Mouse (Mus musculus): ENCODE measurements around the gene Sorcs1.

Sorcs1 gene

DNA sequence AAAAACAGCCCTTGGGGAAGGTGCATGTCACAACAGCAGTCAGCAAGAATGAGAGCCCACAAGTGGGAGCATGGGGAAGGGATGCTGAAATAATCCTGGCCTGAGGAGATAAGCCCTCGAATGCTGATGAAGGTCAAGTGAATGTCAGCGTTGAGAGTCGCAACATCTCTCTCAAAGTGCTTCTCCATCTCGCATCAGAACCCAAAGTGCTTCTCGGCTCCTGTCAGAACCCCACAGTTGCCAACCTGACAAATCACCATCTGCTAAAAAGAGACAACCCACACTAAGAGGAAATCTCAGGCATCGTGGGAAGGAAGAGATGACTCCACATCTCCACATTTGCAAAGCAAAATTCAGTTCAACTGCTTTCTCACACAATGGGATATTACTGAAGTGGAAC is 119.7 kb downstream of the Sorcs1 start:
- DNase-seq, result no peak

GRCm38 (mm10) chr19:50534031-50534430 is 144.4 kb downstream of the Sorcs1 start:
- DNase-seq, result no peak

- DNase-seq, result no peak
Measured at GRCm38 (mm10) chr19:50527835-50528234, 150.6 kb downstream of the Sorcs1 start.

- no peak for DNase-seq
Measured at GRCm38 (mm10) chr19:50526094-50526493, 152.4 kb downstream of the Sorcs1 start.

- no peak for DNase-seq
Measured at GRCm38 (mm10) chr19:50521943-50522342, 156.5 kb downstream of the Sorcs1 start.

DNA sequence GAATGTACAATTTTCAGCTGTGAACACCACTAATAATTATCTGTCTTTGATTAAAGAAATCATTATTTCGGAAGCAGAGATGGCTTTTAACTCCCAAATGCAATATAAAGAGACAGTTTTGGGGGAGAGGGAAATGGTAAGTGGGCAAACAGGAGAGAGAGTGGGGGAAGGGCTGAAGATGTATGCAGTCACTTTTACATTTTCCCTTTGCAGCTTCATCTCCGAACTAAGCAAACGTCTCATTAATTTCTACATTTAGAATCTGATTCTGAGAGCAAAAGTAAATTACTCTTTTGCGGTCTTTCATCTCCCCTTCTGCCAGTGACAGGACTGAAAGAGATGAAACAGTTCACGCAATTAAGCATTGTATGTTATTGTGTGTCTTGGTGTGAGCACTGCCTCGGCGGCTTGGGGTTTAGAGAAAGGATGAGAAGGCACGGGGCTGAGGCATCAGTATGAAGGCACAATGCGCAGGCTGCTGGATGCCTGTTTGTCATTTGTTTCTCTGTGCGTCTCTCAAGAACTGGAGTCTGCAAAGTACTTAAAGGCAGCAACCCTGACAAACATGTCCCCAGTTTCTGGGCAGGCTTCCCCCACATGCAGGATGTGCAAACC is 163.3 kb downstream of the Sorcs1 start:
- DNase-seq, result no peak

GRCm38 (mm10) chr19:50514309-50514830 is 164.1 kb downstream of the Sorcs1 start:
- no peak for DNase-seq

DNA sequence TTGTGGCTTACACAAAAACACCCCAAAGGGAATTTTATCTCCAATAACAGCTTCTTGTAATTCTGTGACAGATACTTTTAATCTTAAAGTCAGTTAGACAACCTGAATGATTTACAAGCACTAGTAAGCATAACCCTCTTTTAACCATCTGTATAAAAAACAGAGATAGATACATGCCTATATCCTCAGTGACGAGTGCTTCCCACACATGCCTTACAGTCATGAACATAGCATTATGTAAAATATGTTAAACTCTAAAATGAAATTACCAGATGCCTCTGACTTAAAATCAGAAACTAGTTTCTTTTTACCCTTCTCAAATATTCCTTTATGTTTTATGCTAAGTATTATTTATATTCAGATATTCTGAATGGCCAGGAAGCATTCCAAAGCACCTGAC is 175.6 kb downstream of the Sorcs1 start:
- DNase-seq, result no peak

- no peak for DNase-seq
Measured at GRCm38 (mm10) chr19:50491121-50491520, 187.3 kb downstream of the Sorcs1 start.

- DNase-seq, result no peak
Measured at GRCm38 (mm10) chr19:50490721-50491120, 187.7 kb downstream of the Sorcs1 start.

DNA sequence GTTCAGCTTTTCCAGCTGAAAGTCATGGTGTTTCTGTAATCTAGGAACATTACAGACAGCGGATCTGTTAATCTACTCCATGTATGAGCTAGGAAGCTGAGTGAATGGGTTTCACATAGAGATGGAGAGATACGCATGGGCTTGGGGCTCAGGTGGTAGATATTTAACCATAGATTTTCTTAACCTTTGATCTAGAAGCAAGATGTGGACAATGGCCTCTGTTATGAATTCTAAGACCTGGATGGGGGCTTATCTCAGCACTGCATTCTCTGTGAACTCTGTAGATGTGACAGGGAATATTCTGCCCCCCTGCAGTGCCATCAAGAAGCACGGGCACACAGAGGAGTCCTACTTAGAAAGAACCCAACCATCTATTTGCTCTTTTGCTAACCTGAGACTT is 188.7 kb downstream of the Sorcs1 start:
- no peak for DNase-seq

DNA sequence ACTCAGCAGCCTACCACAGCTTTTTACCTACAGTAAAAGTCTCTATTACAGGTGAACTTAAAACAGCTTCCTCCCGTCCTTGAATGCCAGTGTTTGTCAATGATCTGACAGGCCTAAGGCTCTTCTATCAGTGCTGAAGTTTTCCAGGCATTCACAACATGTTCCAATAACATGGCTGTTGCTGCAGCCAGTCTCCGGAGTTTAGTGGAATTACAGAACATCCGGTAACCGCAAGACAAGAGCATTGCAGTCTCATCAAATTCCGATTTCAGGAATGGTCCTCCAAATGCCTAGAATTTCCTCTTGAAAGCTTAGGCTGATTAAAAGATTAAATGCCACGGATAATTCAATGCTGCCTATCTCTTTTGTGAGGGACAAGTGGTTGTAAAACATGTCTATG is 190.0 kb downstream of the Sorcs1 start:
- no peak for DNase-seq

DNA sequence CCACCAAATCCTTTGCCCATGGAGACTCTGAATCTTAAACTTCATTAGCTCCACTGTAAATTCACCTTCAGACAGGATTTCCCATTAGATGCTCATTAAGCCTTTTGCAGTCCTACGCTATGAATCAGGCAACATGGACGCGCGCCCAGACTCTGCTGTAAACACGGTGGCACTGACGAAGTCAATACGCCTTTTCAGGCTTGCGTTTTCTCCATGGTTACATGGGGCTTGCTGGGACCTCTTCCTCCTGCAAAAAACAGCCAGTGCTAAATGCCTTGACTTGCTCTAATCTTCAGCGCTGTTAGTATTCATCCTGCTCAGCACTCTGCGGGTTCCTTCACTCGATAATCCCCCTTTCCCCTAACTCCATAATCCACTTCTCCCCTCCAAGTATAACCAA is 190.7 kb downstream of the Sorcs1 start:
- no peak for DNase-seq

DNA sequence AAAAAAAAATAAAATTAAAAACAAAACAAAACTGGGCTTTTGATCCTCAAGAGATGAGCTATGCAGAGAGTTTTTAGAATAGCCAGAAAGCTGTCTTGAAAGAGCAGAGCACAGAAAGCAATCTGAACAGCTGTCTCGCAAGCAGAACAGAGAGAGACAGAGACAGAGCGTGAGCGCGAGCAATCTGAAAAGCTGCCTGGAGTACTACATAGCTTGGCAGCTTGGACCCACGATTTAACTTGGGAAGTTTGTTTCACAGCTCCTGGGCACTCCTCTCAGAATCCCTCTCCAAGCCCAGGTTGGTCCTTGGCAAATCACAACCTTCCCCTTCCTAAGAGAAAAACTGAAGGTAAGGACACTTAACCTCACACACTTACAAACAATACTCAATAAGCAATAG is 192.1 kb downstream of the Sorcs1 start:
- no peak for DNase-seq

DNA sequence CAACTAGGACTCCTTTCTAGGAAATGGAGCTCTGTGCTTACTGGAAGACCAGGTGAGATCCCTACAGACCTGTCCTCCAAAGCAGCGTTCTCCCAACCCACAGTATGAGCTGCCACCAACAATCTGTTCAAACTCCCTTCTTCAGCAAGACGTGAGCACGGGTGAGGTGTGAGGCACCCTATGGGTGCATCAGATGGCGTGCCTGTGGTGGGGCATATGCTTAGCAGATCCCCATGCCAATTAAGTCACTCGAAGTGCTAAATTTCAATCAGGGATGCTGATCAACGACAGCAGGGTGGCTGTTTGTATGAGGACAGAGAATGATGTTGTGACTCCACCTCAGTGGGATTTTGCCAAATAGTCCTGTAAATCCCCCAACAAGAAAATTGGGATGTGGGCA is 201.7 kb downstream of the Sorcs1 start:
- DNase-seq, result no peak

- DNase-seq, result no peak
Measured at GRCm38 (mm10) chr19:50468592-50468991, 209.9 kb downstream of the Sorcs1 start.

DNA sequence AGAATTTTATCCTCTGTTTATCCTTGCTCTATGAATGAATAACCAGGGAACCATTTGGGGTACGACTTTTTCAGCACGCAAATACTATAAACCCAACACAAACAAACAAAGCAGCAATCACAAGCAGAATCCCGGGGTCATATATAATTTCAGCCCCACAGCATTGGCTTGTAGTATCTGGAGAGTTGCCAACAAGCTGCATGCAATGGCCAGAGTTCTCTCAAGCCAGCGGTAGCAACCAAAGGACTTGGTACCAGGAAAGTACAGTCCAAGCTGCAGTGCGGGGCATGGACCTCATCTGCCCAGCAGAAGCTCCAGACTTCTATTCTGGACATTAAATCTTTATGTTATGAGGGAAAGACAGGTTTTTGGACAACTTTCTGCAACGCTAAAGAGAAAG is 213.6 kb downstream of the Sorcs1 start:
- no peak for DNase-seq

DNA sequence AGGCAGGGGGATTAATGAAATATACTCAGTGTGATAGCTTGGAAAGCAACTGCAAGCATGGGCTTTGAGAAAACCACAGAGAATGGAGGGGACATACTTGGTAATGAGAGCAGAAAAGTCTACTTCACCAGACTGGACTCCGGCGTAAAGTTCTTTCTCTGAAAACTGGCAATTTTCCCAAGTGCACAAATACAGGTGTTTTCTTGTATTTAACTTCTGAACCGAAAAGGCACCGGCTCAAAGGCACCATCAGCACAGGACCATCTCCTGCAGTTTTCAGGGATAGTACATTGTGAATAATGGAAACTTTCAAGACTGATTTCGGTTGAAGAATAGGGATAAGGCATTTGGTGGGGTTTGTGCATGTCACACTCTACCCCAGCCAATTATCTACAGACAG is 219.9 kb downstream of the Sorcs1 start:
- no peak for DNase-seq

- DNase-seq, result no peak
Measured at GRCm38 (mm10) chr19:50457275-50457892, 221.1 kb downstream of the Sorcs1 start.

- DNase-seq, result no peak
Measured at GRCm38 (mm10) chr19:50441099-50441498, 237.3 kb downstream of the Sorcs1 start.

DNA sequence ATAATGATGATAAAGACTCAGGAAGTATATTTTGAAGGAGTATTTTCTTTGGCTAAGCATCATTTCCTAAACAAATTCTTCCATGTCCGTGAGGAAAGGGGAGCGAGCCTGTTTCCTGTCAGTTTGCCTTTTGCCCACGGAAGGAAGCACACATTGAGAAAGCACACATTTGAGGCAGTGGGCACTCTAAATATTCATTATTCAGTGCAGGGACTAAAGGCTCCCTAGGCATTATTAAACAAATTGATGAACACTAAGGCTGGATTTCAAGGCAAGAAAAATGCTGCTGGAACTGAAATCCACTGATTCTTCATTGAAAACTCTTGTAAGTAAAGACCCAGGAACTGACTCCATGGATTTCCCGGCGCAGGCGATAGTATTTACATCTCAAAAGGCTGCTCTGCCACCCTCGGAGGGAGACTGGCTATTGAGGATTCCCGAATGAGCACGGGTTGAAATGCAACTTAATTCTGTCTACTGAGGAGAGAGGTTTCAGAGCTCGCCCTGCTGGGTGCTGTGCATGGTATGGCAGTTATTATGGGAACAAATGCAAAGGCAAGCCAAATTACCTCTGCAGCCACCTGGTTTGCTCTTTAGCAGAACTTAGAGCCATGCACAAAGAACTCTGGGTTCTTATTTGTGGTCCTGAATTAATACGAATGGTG is 238.1 kb downstream of the Sorcs1 start:
- no peak for DNase-seq

DNA sequence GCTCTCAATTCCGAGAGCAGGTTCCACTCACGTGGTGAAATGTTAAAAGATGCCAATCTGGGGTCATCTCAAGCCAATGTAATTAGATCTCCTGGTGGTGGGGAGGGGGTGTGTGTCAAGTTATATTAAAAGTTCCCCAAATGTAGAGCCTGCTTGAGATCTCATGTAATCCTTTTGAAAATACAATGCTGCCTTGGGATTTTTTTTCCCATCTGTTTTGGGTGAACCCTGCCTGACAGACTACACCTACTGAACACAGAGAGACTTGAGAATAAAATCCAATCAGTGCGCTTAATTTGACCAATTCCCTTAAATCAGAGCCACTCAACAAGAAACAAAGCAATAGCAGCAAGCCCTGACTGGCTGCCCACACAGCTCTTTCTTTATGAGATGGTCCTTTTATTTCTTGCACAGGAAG is 239.0 kb downstream of the Sorcs1 start:
- DNase-seq, result no peak

DNA sequence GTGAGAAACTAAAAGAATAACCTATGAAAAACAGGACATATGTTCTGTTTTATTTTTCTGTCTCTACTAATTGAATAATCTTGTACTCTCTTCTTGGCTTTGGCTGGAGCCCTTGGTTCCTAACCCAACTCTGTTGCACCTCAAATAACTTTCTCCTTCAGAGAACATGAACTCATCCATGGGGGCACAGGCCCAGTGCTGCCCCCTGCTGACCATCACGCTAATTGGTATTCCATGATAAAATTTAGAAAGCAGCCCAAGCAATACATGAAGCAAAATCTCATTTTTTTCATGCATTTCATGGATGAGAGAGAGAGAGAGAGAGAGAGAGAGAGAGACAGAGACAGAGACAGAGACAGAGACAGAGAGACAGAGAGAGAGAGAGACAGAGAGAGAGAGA is 255.5 kb downstream of the Sorcs1 start:
- no peak for DNase-seq

Measured in spleen, adult 18-20 months (tissue).